Mouse (Mus musculus) heart, adult 9 months (tissue): ENCODE data around the gene Crybg3.

Source experiments
- DNase-seq, 2 experiments: peaks; one replicate each; pipeline ENCODE4 v3.0.0; 2022; ENCODE audit warnings: low spot score in 2 of 2

The Crybg3 gene

DNA sequence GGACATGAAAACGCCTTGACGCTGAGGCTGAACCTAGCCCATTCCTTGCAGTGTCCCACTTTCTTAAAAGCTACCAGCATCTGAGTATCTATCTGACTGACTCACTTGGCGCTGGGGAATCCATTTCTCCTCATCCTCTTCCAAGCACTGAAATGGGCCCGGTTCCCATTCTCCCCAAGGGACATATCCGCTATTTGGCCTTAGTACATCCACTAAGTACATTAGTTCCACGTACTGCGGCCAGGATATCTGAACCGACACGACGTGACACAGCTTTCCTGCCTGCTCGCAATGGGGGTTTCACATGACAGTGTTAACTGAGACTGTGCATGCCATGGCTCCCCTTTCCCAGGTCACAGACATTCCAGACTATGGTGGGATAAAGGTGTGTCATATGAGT, 66.4 kb downstream of the Crybg3 start:
- DNase-seq: peak; percentile 38 to 56

DNA sequence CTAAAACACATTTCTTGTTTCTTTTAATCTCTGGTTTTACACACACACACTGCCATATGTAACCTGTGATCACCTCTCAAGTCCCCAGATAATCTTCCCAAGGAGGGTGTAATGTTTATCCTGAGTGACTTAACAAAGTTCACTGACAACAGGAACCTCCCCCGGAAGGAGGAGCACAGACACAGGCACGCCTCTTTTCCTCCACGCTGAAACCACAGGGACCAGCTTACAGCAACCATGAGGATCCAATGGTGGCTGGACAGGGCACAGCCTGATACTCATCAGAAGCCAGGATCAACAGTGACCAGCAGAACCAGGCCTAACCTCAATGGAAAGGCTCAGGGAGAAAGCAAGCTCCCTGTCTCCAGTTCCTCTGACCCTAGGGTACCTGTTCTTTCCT, 68.2 kb downstream of the Crybg3 start:
- DNase-seq: no peak

- DNase-seq: no peak
These were observed 69.5 kb downstream of the Crybg3 start for GRCm38 (mm10) chr16:59531243-59531642.

- DNase-seq: no peak
These were observed 71.2 kb downstream of the Crybg3 start for GRCm38 (mm10) chr16:59529570-59529969.

DNA sequence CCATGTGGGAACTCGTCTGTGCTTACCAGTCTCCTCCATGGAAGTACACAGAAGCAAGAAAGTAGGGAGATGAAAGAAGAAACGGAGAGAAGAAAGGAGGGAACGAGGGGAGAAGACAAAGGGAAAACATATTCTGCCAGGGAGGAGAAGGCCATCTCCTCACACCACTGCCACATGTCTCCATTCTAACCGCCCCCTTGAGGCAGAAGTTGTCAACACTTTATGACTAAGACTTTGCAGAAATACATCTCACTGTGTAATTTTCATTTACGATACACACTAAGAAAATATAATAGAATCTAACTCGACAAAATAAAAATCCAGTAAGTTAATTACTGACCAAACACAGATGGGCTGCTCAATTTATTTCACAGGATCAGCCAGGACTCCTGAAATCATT, 73.8 kb downstream of the Crybg3 start:
- DNase-seq: no peak

- no peak for DNase-seq
These were observed 78.9 kb downstream of the Crybg3 start for GRCm38 (mm10) chr16:59521752-59522423.

DNA sequence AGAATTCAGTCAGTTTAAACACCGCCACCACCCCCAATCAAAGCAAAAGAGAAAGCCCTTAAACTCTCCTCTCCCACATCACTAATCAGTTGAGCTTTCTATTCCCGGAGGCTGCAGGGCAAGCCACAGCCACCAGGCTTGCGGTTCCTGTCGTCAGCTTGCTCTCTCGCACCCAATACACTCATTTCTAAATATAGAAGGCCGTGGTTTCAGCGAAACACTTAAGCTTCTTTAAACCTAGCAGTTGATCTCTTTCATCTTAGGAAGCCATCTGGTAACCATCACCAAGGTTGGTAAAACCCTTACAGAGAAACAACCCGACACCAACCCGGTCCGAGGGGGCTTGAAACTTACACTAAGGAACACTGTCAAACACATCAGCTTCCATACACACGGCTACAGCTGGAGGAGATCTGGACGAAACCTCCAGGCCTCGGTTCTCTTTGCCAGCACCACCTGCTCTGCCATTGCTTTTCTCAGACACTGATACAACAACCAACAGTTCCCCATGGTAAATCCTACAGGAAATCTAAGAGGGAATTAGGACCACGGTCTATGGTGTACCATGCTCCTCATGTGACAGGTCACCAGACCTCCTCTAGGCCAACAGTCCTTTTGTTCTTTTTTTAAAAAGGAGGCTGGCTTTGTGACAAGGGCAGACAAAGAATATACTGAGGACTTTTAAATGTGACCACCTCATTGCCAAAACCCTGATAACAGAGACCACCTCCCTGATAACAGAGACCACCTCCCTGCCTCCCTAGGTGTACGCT, 83.1 kb downstream of the Crybg3 start:
- peak; percentile 39 to 65 for DNase-seq

DNA sequence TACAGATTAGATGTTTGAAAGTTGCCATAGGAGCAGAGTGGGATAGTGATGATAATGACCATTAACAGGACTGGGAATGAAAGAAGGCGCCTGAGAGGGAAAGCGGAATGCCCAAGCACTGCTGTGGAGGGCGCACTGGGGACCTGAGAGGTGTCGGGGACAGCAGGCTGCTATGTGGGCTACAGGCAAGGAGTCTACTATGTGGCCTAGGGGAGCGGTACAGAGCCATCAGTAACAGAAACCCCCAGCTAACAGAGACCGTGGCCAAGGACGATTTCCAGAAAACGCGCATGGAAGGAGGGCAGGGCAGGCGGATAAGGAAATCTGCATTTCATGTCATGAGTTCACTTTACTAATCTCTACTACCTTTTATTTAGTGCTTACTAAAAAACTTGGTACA, 83.8 kb downstream of the Crybg3 start:
- DNase-seq: peak in 1 of 2 experiments; percentile 17

- no peak for DNase-seq
These were observed 85.6 kb downstream of the Crybg3 start for GRCm38 (mm10) chr16:59515169-59515568.

DNA sequence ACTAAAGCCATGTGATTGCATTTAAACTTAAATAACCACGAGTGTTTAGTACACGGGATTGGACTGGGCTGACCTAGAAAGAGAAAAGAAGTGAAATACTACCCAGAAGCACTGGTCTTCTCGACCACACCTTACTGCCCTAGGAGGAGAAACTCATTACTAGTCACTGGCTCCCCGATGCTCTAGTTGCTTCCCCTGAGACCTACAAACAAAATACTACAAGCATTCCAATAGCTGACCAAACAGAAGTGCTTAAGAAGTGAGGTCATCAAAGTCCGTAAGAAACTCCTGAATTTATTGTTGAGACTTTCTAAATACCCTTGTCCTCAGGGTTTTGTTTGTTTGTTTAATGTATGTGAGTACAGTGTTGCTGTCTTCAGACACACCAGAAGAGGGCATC, 90.9 kb downstream of the Crybg3 start:
- DNase-seq: no peak

GRCm38 (mm10) chr16:59499180-59499579, 101.6 kb downstream of the Crybg3 start:
- DNase-seq: no peak

GRCm38 (mm10) chr16:59497947-59498346, 102.8 kb downstream of the Crybg3 start:
- DNase-seq: no peak

DNA sequence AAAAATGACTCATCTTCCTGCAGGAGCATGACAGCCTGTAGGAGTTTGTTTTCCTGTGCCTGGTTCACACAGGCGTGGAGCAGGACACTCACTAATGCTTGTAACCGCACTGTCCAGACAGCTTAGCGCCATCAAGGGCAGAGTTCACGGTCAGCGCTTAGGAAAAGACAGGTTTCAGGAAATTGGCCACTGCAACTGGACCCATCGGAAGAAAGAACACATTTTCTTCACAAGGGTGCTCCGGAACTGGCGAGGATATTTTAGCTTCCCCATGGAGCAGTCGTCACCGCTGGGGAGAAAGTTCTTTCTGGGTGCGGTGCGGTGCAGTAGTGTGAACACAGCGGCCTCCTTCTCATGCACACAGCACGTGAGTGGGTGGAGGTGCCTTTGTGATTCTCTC, 107.6 kb downstream of the Crybg3 start:
- no peak for DNase-seq

DNA sequence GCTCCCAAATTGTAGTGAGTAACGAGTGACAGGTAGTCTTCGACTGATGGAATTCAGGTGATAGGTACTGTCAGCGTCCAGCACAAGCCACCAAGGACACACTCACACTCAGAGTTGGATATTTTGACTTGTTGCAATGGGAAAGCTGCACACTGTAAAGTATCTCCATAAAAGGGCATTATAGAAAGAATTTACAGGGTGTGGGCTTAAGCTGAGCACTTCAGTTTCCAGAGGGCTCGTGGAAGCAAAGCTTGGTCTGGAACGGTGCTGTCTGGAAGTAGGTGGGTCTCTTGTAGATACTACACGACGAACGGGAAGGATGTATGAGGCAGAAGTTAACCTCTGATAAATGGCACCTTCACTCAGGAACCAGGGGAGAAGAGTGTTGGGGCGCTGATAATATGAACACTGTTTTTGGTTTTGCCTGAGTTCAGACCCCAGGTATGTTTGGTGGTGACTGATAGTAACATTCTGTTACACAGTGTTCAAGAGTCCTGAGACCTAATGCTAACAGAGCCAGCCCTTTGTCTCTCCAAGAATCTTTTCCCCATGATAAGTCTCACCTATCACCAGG, 112.7 kb downstream of the Crybg3 start:
- no peak for DNase-seq

DNA sequence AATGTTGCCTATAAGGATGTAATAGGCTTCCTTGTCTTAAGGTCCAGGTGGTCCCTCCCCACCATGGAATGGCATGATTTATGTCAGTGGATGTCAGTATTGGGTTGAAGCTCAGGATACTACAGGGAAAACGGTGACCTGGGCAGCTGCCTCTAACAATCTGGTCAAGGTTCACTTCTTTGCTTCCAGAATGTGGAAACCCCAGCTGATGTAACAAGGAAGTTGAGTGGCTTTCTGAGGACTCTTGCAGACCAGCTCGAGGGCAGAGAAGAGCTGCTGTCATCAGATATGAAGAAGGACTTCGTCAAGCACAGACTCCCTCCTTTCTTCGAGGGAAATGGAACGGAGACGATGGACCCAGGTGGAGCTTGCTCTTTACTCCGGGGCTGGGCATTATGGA, 113.5 kb downstream of the Crybg3 start:
- DNase-seq: no peak

DNA sequence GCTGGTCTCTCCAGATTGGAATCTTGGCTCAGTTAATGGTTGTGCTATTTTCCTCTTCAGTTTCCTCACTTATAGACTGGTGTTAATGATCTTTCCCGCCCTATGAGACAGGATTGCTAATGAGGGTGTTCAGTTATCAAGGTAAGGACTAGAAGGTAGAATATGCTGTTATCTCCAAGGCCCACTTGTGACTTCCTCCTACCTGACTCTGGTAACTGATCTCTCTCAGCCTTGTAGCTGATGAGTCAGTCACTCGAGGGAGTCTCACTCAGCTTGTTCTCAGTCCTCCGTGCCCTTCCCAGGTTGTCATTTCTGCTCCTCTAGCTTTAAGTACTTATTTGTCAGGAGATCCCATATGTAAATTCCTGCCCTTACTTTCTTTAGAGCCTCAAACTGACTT, 122.8 kb downstream of the Crybg3 start:
- DNase-seq: no peak

DNA sequence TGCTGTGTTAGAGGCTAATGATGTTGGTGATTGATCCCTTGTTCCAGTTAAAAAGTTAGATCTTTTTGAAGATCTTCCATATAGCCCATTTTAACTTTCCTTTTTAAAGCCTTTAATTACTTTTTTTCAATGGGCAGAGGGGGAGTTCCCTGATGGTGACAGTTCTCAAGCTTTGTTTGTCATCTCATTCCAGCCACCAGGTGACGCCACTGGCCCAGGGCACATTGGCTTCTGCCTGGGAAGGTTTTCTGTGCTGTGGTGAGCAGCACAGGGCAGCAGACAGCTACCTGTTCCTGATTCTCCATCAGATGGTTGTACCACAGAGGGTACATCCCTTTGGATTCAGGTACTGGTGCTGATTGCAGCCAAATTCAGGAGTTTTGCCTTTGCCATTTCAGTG, 126.0 kb downstream of the Crybg3 start:
- DNase-seq: peak in 1 of 2 experiments; percentile 38

- DNase-seq: no peak
These were observed 128.2 kb downstream of the Crybg3 start for GRCm38 (mm10) chr16:59472546-59472945.

DNA sequence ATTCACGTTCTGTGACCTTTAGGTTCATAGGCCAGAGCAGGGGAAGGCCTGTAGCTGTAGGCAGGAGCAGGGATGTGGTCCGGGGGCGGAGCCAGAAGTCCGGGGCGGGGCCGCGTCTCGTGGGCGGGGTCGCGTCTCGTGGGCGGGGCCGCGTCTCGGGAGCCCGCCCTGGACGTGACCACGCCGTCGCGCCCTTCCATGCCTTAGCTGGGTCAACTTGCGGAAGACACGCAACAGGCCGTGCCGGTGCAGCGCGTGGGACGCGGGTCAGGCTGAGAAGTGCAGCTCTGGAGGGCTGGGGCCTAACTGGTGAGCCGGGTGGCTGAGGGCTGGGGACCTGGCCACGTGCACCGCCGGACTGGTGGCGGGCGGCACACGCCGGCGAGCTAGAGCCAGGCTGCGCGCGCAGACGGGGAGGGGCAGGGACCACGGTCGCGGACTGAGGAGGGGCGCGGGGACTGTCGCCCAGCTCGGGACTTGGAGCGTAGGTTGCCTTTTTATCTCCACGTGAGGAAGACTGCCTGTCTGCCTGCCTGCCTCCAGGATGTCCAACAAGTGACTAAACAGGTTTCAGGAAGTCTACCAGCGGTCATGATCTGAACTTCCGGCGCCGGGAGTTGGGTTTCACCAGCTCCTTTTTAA, 129.0 kb downstream of the Crybg3 start, which contains the start of gene Riox2:
Gene Riox2, plus strand, starts transcription at position 139 of the 642 bp plus-strand sequence.
- DNase-seq: peak; percentile 80 to 81

GRCm38 (mm10) chr16:59469846-59470245, 130.9 kb downstream of the Crybg3 start:
- DNase-seq: no peak

DNA sequence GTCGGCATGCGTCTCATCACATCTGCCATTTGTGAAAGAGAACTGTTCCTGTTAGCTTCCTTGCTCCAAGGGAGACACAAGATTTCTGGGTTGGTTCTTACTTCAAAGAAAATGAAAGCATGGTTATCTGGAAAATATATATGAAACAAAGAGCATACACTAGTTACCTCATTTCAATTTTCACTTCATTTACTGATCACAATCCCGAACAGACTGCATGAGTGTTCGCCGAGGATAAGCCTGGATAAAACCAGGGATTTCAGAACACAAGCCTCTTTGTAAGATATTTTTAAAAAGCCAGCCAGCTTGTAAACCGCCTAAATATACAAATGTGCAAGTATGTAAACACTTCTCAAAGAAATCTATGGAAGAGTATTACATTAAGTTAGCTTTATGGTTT, 136.8 kb downstream of the Crybg3 start:
- DNase-seq: no peak

DNA sequence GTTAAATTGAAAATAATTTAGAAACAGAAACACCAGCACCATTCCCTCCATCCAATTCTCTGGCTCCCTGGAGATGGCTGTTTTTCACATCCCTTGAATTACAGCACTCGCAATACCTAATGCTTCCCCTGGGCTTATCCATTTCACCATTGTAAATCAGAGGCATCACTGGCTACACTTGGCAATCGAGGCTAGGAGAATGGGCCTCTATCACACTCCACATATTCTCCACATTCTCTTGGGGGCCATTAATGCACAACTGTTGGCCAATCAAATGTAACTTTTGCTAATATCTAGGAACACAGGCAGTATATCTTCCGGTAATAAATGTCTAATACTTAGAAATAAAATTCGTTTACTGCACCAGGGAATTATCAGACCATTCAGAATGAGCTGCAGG, 137.2 kb downstream of the Crybg3 start:
- DNase-seq: no peak
